Mouse (Mus musculus) lung, adult 18-20 months (tissue): ENCODE measurements around the gene Mapt.

Experiments used
- DNase-seq, 2 experiments: peaks; one replicate each; pipeline ENCODE4 v3.0.0; 2022; ENCODE audit warnings: mixed read lengths in 2 of 2

The Mapt gene

GRCm38 (mm10) chr11:104316685-104317400 lies 85.7 kb downstream of the Mapt start:
- peak; percentile 69 to 79 for DNase-seq

- no peak for DNase-seq
Measured at GRCm38 (mm10) chr11:104317631-104318030, 86.4 kb downstream of the Mapt start.

DNA sequence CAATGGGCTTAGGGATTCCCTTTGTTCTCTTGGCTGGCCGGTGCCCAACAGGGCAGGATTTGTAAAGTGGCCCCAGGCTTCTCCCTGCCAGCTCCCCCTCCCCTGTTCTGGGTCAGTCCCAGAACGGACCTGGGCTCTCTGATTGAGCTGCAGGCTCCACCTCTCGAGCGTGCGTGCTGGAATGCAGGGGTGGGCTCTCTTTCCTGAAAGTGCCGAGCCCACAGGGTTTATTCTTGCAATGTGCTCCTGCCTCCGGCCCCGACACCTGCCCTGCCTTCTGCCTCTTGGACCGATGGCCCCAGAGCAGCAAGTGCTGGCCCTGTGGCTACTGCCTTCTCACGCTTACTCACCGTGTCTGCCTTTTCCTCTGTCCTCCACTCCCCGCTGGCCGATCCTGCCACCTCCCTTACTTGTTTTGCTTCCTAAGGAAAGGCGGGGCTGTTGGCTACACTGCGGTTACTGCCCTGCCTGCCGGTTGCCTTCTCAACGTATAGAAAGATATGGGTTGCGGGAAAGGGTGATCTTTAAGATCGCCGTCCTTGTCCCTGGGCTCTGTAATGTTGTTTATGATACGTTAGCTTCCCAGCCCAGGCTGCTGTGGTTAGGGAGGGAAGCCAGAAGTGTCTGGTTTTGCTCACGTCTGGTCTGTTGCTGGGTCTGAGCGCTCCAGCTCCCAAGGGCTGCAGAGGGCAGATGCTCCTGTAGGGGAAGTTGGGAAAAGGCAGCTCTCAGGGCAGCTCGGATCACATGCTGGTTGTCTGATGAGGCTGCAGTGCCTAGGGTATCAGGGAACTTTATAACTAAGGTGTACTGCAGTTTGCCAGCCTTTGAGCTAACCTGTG lies 88.0 kb downstream of the Mapt start:
- DNase-seq: peak; percentile 40 to 48

DNA sequence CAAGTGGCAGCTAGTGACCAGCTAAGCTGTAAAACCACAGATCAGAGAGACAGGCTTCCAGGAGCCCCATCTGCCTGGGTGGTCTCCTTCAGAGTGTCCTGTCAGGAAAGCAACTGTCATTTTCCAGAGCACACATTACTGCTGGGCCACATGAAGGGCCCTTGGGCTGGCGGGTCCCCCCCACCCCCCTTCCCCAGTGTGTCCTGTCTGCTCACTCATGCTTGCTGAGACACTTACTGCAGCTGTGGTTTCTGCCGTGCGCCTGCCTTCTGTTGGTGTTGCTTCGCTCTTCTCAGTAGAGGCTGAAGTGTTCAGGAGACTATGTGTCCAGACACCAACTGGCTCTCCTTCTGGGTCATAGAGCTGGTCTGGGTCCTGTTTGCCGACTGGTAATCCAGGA lies 89.3 kb downstream of the Mapt start:
- DNase-seq: no peak

- no peak for DNase-seq
Measured at GRCm38 (mm10) chr11:104322142-104322541, 91.0 kb downstream of the Mapt start.

DNA sequence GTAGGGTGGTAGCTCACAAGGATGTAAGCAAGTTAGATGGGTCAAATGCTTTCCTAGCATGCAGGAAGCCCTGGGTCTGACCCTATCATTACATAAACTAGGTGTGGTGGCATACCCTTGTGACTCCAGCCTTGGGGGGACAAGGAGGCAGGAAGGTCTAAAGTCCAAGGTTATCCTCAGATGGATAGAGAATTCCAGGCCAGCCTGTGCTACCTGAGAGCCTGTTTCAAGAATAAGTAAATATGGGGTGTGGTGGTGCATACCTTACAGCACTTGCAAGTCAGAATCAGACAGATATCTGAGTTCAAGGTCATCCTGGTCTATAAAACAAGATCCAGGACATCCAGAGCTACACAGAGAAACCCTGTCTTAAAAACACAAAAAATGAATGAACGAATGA lies 96.3 kb downstream of the Mapt start:
- DNase-seq: no peak

- DNase-seq: no peak
Measured at GRCm38 (mm10) chr11:104327946-104328345, 96.8 kb downstream of the Mapt start.

DNA sequence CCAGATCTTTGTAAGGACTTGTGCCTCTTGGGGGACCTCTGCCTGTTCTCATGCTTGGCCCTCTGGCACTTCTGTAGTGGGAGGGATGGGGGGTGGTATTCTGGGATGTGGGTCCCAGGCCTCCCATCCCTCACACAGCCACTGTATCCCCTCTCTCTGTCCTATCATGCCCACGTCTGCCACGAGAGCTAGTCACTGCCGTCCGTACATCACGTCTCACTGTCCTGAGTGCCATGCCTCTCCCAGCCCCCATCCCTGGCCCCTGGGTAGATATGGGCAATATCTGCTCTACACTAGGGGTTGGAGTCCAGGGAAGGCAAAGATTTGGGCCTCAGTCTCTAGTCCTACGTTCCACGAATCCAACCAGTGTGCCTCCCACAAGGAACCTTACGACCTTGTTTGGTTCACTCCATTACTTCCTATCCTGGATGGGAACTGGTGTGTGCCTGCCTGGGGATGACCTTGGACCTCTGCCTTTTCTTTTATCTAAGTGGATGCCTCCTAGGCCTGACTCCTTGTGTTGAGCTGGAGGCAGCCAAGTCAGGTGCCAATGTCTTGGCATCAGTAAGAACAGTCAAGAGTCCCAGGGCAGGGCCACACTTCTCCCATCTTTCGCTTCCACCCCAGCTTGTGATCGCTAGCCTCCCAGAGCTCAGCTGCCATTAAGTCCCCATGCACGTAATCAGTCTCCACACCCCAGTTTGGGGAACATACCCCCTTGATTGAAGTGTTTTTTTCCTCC lies 98.2 kb downstream of the Mapt start:
- DNase-seq: no peak

DNA sequence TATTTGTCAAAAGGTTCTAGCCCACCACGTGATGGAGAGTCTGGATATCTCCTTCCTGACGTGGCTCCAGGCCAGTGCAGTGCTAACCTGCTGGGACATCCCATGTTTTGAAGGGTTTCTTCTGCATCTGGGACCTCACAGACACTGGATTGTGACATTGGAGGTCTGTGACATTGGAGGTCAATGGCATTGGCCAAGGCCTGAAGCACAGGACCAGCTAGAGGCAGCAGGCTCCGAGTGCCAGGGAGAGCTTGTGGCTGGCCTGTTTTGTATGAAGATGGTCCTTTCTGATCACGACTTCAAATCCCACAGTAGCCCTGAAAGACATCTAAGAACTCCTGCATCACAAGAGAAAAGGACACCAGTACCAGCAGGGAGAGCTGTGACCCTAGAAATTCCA lies 99.0 kb downstream of the Mapt start:
- DNase-seq: no peak

GRCm38 (mm10) chr11:104331208-104331607 lies 100.0 kb downstream of the Mapt start:
- no peak for DNase-seq

DNA sequence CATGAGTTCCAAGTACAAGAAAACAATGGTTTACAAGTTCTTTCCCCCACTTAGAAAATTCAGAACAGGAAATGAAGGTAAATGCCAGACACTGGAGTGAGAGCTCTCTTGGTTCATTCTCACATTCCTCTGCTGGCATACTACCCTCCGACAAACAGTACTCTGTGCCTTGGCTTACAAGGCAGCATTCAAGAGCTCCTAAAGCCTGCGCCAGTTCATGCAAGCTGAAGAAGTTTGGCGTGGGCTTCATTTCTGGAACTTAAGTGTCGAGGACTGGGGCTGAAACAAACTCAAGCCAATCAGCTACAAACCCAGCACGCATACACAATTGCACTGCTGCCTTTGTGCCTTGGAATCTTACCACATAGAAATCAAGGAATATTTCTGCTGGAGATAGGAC lies 100.9 kb downstream of the Mapt start:
- DNase-seq: peak in 1 of 2 experiments; percentile 25

DNA sequence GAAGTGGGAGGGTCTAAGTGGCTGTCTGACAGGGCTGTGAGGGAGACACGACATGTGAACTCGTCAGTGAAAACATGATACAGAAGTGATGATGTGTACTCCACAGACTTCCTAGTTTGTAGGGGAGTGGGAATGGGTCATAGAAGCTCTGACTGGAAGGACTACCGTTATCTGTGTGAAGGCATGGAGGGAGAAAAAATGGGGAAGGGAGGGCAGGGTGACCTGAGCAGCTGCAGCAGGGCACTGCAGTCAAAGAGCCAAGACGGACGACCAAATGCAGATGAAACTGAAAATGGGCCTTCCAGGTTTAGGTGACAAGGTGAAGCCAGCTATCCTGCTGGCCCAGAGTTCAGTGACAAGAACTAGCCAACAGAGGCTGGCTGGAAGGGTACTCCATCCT lies 102.9 kb downstream of the Mapt start:
- no peak for DNase-seq

DNA sequence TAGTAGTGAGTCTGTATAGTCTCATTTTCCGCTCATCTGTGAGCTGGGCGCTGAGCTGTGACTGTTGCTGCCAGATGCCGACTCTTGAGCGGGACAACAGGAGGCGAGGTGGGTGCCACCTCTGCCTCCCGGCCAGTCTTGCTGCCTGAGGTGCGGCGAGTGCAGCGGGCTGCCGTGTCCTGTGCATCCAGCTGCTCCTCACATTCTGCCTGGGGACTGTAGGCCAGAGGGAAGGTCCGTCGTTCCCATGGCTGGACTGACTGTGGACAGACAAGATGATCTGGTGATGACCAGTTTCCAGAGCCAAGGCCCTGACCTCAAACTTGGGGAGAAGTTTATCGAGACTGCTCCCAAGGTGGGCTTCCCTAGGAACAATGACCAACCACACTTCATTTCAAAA lies 103.8 kb downstream of the Mapt start:
- DNase-seq: no peak

DNA sequence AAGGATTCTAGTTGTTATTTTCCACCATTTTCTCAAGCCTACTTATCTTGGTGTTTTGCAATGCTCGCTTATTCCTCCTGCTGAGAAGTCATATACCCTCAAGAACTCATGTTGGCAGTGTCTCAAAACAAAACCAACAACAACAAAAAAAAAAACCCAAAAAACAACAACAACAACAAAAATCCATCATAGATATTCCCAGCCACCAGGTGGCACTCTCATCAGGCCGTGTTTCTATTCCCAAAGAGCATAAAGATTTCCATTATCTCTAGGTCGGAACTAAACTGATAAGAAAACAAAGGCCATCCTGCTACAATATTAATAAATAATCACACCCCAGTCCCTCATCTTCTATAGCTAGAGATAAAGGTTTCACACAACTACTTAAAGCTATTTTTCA lies 115.7 kb downstream of the Mapt start:
- peak in 1 of 2 experiments; percentile 13 for DNase-seq

DNA sequence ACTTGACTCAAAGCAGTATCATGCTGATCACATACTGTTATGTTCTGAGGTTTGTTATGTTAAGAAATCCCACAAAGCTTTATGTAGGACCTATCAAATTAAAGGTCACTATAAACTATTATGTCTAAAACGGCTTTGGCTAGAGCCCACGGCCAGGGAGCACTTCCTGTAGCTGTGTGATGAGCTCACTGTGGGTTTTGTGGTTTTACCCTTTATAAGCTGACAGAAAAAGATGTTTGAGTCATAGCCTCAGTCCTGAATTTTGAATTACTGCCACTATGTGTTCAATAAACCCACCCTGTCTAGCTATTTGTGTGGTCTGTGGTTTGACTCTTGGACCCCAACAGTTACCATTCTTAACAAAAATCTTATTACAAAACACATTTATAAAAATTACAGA lies 130.6 kb downstream of the Mapt start:
- DNase-seq: peak in 1 of 2 experiments; percentile 13

GRCm38 (mm10) chr11:104362704-104363103 lies 131.5 kb downstream of the Mapt start:
- no peak for DNase-seq

DNA sequence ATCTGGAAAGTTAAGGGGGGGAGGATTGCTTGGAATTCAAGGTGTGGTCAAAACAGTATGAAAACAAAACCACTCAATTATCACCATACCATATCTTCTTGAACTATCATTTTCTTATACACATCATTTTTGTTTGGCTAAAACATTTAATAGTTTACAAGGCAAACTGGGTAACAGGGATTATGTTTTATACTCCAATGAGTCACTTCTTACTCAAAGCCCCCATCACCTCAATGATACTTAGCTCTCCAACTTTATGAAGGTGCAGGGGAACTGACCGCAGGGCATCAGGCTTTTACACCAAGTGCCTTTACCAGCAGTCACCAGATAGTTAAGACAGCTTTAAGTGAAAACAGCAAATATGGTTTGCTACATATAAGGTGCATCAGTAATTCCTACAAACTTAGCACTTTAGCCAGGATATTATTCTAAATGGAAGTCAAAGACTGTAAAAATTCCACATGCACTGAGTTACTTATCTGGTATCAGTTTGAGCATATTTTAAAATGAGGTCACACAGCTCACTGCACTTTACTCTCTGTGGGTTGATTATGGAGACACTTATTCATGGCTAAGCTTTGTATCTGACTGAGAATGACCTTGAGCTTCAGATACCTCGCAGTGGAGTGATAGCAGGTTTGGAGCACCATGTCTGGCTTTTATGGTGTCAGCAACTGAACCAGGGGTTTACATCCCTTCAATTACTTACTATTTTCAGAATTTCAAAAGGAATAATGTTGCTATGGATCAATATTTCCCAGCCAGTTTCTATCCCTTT lies 132.8 kb downstream of the Mapt start:
- DNase-seq: no peak

DNA sequence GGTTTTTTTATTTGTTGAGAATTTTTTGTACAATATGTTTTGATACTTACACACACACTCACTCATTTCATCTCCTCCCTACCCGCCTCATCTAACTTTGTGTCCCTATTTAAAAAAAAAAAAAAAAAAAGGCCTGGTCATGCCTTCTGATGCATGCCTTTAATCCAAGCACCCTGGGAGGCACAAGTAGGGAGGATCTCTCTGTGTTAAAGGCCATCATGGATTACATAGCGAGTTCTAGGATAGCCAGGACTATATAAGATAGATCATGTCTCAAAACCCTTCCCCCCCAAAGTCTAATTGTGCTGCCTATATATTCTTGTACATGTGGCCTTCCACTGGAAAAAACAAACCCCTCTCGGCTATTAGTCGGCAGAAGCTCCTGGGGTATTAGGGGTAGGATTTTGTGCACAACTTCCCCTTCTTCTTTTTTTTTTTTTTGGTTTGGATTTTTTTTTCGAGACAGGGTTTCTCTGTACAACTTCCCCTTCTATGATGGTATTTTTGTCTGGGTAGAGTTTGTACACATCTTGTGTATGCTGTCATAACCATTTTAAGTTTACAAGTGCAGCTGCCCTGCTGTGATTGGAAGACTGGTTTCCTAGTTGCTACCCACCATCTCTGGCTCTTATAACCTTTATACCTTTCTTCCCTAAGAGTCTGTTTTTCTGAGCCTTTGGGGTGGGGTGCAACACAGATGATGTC lies 136.4 kb downstream of the Mapt start:
- no peak for DNase-seq

DNA sequence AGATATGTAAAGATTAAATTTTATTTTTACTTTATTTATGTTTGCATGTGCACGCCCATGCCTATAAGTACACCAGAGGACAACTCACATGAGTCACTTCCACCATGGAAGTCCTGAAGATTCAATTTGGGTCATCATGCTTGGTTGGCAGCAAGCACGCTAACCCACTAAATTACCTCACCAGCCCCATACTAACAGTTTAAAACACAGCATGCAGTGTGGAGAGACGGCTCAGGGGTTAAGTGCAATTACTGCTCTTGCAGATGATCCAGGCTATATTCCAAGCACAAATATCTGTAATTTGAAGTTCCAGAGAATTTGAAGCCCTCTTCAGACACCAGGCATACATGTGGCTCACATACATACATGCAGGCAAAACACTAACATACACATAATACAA lies 145.1 kb downstream of the Mapt start:
- DNase-seq: no peak

- DNase-seq: peak in 1 of 2 experiments; percentile 17
Measured at GRCm38 (mm10) chr11:104379635-104380034, 148.4 kb downstream of the Mapt start.
